Mouse (Mus musculus) small intestine, adult 2 months (tissue): ENCODE measurements around the gene Stat1. TPM values are rescaled to one million over a fixed set of nuclear protein-coding genes. Genes with fewer than 3 reads are reported as not detected.

ENCODE experiments used
- H3K27ac ChIP-seq: fragments of 200-500 bp; 2 replicates; pipeline ENCODE4 v1.5.1; 2012; ENCODE audit warnings: low read depth, low read length, control low read depth, inconsistent platforms; ENCODE audit not compliant: insufficient read depth
- H3K27me3 ChIP-seq: fragments of 200-500 bp; 2 replicates; pipeline ENCODE4 v1.6.1; 2012; ENCODE audit warnings: mild to moderate bottlenecking, moderate library complexity, low read length, inconsistent platforms; ENCODE audit not compliant: control insufficient read depth, insufficient read depth
- H3K36me3 ChIP-seq: fragments of 200-500 bp; 2 replicates; pipeline ENCODE4 v1.6.1; 2012; ENCODE audit warnings: mild to moderate bottlenecking, low read length, control low read depth, inconsistent platforms; ENCODE audit not compliant: control insufficient read depth, insufficient read depth
- H3K4me1 ChIP-seq: fragments of 200-500 bp; 2 replicates; pipeline ENCODE4 v1.6.1; 2012; ENCODE audit warnings: low read length, inconsistent platforms, mixed read lengths; ENCODE audit not compliant: control insufficient read depth, insufficient read depth, insufficient read length
- H3K4me3 ChIP-seq: fragments of 200-500 bp; 2 replicates; pipeline ENCODE4 v1.5.1; 2012; ENCODE audit warnings: low read depth, mild to moderate bottlenecking, control low read depth, inconsistent platforms, low read length, moderate library complexity
- CTCF ChIP-seq: fragments of 200-500 bp; IDR thresholded peaks from 2 replicates; pipeline ENCODE4 v1.5.1; 2012; ENCODE audit warnings: low read depth, mild to moderate bottlenecking, control low read depth, inconsistent platforms, low read length, moderate library complexity, mixed read lengths; ENCODE audit not compliant: insufficient replicate concordance, insufficient read length; ENCODE audit errors: extremely low read depth
- POLR2A ChIP-seq: fragments of 200-500 bp; IDR thresholded peaks from 2 replicates; pipeline ENCODE4 v1.6.1; 2012; ENCODE audit warnings: low read depth, mild to moderate bottlenecking, control low read depth, inconsistent platforms, low read length, moderate library complexity
- WGBS: fragments of 180-500 bp; shearing (Covaris S2); methylation state at CpG from one replicate; pipeline ENCODE4 v1.1.7; 2018; 5-methylcytosine and 5-hydroxymethylcytosine counted together
- polyA plus RNA-seq: library from polyadenylated mRNA; depleted of rRNA; stranded (reverse); fragments of >200 nt; gene quantifications from 2 replicates; pipeline ENCODE4 v1.2.3, GENCODE M21; 2012

Stat1 gene
- polyA plus RNA-seq, 1 experiment: 87.0 TPM

DNA sequence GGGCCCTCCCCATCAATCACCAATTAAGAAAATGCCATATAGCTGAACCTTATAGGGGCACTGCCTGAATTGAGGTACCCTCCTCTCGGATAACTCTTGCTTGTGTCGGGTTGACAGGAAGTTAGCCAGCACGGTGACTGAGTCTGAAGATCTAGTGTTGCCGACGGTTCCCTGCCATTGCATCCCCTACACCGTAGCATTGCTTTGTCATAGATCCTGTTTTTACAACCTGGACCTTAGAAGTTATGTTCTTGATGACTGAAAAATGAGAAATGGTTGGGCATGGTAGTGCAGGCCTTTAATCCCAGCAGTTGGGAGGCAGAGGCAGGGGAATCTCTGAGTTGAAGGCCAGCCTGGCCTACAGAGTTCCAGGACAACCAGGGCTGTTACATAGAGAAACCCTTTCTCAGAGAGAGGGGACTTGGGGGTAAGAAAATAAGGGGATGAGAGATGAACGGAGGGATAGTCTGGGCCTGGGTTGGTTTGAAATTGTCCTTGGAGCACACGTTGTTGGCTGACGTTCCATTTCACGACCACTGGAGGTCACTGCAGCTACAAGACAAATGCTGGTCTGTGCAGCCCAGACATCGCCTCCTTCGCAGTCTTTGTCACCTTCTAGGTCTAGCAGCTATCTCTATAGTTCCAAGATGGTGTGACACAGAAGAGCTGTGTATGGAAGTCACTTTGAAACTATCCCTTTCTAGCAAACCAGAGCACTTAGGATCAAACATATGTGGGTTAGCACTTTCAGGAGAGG, 27.2 kb downstream of the Stat1 start:
- Histone ChIP-seq H3K4me3 (no peak overlapping the region), H3K36me3 (peaks cover 87% of the 10 kb centered on the region), H3K27ac (no peak overlapping the region), H3K4me1 (peaks cover 9% of the 10 kb centered on the region), H3K27me3 (no peaks in the 10 kb centered on the region)
- WGBS: 65% methylated on average over 12 of the region's 12 CpGs
- TF ChIP-seq CTCF (peak; percentile 44; the same call in 1 of the 2 replicates), POLR2A (no peak)

DNA sequence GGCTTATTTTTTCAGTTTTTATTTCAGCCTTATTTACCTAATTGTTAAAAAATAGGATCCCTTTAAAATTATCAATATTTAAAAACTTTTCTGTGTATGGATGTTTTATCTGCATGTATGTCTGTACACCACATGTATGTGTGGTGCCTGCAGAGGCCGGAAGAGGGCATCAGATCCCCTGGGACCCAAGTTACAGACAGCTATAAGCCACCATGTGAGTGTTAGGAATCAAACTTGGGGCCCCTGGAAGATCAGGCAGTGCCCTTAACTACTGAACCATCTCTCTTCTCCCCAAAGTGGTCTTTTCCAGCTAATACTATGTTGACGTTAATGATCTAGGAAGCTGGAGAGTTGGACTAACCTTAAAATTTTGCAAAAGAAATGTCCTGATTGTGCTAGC, 28.2 kb downstream of the Stat1 start:
- WGBS: 96% methylated on average over 2 of the region's 2 CpGs
- TF ChIP-seq CTCF (no peak), POLR2A (no peak)
- peaks cover 88% of the 10 kb centered on the region for H3K36me3 ChIP-seq
- no peak overlapping the region for H3K27ac ChIP-seq
- H3K27me3 ChIP-seq: no peaks in the 10 kb centered on the region
- H3K4me1 ChIP-seq: peaks cover 6% of the 10 kb centered on the region
- H3K4me3 ChIP-seq: no peak overlapping the region

GRCm38 (mm10) chr1:52148178-52148577, 28.9 kb downstream of the Stat1 start:
- TF ChIP-seq CTCF: no peak
- no peak for TF ChIP-seq POLR2A
- Histone ChIP-seq H3K27me3 (no peaks in the 10 kb centered on the region), H3K4me3 (no peak overlapping the region), H3K27ac (no peak overlapping the region), H3K4me1 (peaks cover 3% of the 10 kb centered on the region), H3K36me3 (peaks cover 92% of the 10 kb centered on the region)
- 84% methylated on average over 7 of the region's 7 CpGs for WGBS

- H3K27me3 ChIP-seq: no peaks in the 10 kb centered on the region
- no peak for TF ChIP-seq CTCF
- no peak for TF ChIP-seq POLR2A
- peaks cover 90% of the 10 kb centered on the region for H3K36me3 ChIP-seq
- WGBS: 91% methylated on average over 7 of the region's 7 CpGs
- H3K4me3 ChIP-seq: no peak overlapping the region
- H3K4me1 ChIP-seq: 0 out of 2 replicates have a peak, but pooled peaks cover 2% of the 10 kb centered on the region
- H3K27ac ChIP-seq: no peak overlapping the region
These were observed 29.5 kb downstream of the Stat1 start for GRCm38 (mm10) chr1:52148696-52149095.

- H3K36me3 ChIP-seq: peaks cover 89% of the 10 kb centered on the region
- H3K4me3 ChIP-seq: no peak overlapping the region
- 40% methylated on average over 9 of the region's 9 CpGs for WGBS
- no peak overlapping the region for H3K27ac ChIP-seq
- no peaks in the 10 kb centered on the region for H3K27me3 ChIP-seq
- no peak for TF ChIP-seq POLR2A
- no peak for TF ChIP-seq CTCF
- H3K4me1 ChIP-seq: 0 out of 2 replicates have a peak, but pooled peaks cover 2% of the 10 kb centered on the region
These were observed 30.7 kb downstream of the Stat1 start for GRCm38 (mm10) chr1:52149934-52150346.

- peaks cover 88% of the 10 kb centered on the region for H3K36me3 ChIP-seq
- H3K4me1 ChIP-seq: 0 out of 2 replicates have a peak, but pooled peaks cover 2% of the 10 kb centered on the region
- no peak overlapping the region for H3K27ac ChIP-seq
- H3K4me3 ChIP-seq: no peak overlapping the region
- WGBS: 43% methylated on average over 11 of the region's 11 CpGs
- H3K27me3 ChIP-seq: no peaks in the 10 kb centered on the region
- TF ChIP-seq POLR2A (no peak), CTCF (no peak)
These were observed 31.4 kb downstream of the Stat1 start for GRCm38 (mm10) chr1:52150676-52151075.

- H3K4me3 ChIP-seq: no peak overlapping the region
- no peaks in the 10 kb centered on the region for H3K27me3 ChIP-seq
- 98% methylated on average over 5 of the region's 5 CpGs for WGBS
- no peak overlapping the region for H3K27ac ChIP-seq
- TF ChIP-seq CTCF (no peak), POLR2A (no peak)
- H3K36me3 ChIP-seq: peaks cover 88% of the 10 kb centered on the region
- H3K4me1 ChIP-seq: 0 out of 2 replicates have a peak, but pooled peaks cover 2% of the 10 kb centered on the region
These were observed 31.9 kb downstream of the Stat1 start for GRCm38 (mm10) chr1:52151166-52151565.
